Mouse (Mus musculus): ENCODE measurements around the gene Actr3b.

DNA sequence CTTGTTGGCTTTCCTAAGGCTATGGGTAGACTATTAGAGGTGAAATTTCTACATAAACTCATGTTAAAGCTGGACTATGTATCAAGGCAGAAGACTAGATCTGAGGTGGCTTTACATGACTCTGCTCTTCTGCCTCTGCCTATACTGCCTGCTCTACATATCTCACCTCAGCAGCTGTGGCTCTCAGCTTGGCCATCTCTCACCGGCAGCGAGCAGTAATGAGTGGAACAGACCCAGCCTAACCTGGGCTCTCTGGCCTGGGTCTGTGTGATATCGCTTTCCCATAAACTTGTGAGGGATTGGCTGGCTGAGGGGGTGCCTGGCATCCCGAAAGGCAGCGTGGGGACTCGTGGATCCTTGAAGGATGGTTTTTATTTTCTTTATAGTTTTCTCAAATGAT, 86.8 kb downstream of the Actr3b start:
- TF ChIP-seq CTCF (IDR thresholded peaks at IDR 0.05; ENCODE audit: control insufficient read depth, insufficient read depth, low read length) (no peak), POLR2A (IDR thresholded peaks at IDR 0.05; ENCODE audit: borderline replicate concordance, control insufficient read depth, low read depth, low read length) (no peak)
